Mouse (Mus musculus) spleen, postnatal 10 days (tissue): Measurements from ENCODE around the gene Gorasp1.

Source experiments
- DNase-seq, 2 experiments: peaks; one replicate each; pipeline ENCODE4 v3.0.0; 2021 to 2022; ENCODE audit warnings: low spot score in 2 of 2

Gorasp1 gene

GRCm38 (mm10) chr9:119926497-119926896, 10.9 kb downstream of the Gorasp1 start:
- DNase-seq = no peak

- DNase-seq = no peak
These were observed 11.6 kb downstream of the Gorasp1 start for GRCm38 (mm10) chr9:119925729-119926128.

GRCm38 (mm10) chr9:119925120-119925657, 12.2 kb downstream of the Gorasp1 start:
- no peak for DNase-seq

- no peak for DNase-seq
These were observed 13.9 kb downstream of the Gorasp1 start for GRCm38 (mm10) chr9:119923462-119923861.

- DNase-seq = no peak
These were observed 17.5 kb downstream of the Gorasp1 start for GRCm38 (mm10) chr9:119919858-119920257.

GRCm38 (mm10) chr9:119913087-119913838, 24.1 kb downstream of the Gorasp1 start:
- no peak for DNase-seq

- DNase-seq = no peak
These were observed 27.4 kb downstream of the Gorasp1 start for GRCm38 (mm10) chr9:119909931-119910330.

GRCm38 (mm10) chr9:119908708-119909107, 28.7 kb downstream of the Gorasp1 start:
- no peak for DNase-seq

GRCm38 (mm10) chr9:119902410-119903151, 34.8 kb downstream of the Gorasp1 start:
- no peak for DNase-seq

- no peak for DNase-seq
These were observed 37.9 kb downstream of the Gorasp1 start for GRCm38 (mm10) chr9:119899446-119899845.

GRCm38 (mm10) chr9:119895040-119895721, 42.2 kb downstream of the Gorasp1 start:
- peak in 1 of 2 experiments; percentile 65 for DNase-seq

GRCm38 (mm10) chr9:119894339-119895009, 42.9 kb downstream of the Gorasp1 start, which contains the start of gene Wdr48:
Gene Wdr48 (plus strand): TSS chr9:119894878.
- DNase-seq = peak; percentile 93 to 98

GRCm38 (mm10) chr9:119893881-119894280, 43.5 kb downstream of the Gorasp1 start:
- DNase-seq = no peak

GRCm38 (mm10) chr9:119890692-119891091, 46.7 kb downstream of the Gorasp1 start:
- peak in 1 of 2 experiments; percentile 30 for DNase-seq

- DNase-seq = peak in 1 of 2 experiments; percentile 8
These were observed 47.9 kb downstream of the Gorasp1 start for GRCm38 (mm10) chr9:119889446-119889845.

GRCm38 (mm10) chr9:119888843-119889246, 48.5 kb downstream of the Gorasp1 start:
- peak in 1 of 2 experiments; percentile 9 for DNase-seq

- peak in 1 of 2 experiments; percentile 16 for DNase-seq
These were observed 50.0 kb downstream of the Gorasp1 start for GRCm38 (mm10) chr9:119887144-119887901.
